Mouse (Mus musculus): ENCODE results near the gene Amh. TPM values are rescaled to one million over a fixed set of nuclear protein-coding genes. Genes with fewer than 3 reads are reported as not detected.

The Amh gene
- polyA plus RNA-seq, 1 experiment = not detected

GRCm38 (mm10) chr10:80777123-80777522, 27.9 kb upstream of the Amh start:
- TF ChIP-seq CTCF (IDR thresholded peaks at IDR 0.05; ENCODE audit: insufficient read depth, low read depth, low read length) = no peak
- TF ChIP-seq POLR2A (IDR thresholded peaks at IDR 0.05; ENCODE audit: insufficient read depth, low read depth, low read length) = no peak
- Histone ChIP-seq H3K4me1 (ENCODE audit: control insufficient read depth, insufficient read depth, low read length) (peaks cover 26% of the 10 kb centered on the region), H3K4me3 (ENCODE audit: insufficient read depth, low read depth, low read length) (no peak overlapping the region), H3K27ac (ENCODE audit: insufficient read depth, low read depth, low read length) (no peak overlapping the region)
- WGBS = 85% methylated on average over 5 of the region's 5 CpGs

- peaks cover 5% of the 10 kb centered on the region for H3K4me1 ChIP-seq (ENCODE audit: control insufficient read depth, insufficient read depth, low read length)
- H3K27ac ChIP-seq (ENCODE audit: insufficient read depth, low read depth, low read length) = no peak overlapping the region
- no peak overlapping the region for H3K4me3 ChIP-seq (ENCODE audit: insufficient read depth, low read depth, low read length)
- no peak for TF ChIP-seq CTCF (IDR thresholded peaks at IDR 0.05; ENCODE audit: insufficient read depth, low read depth, low read length)
- no peak for TF ChIP-seq POLR2A (IDR thresholded peaks at IDR 0.05; ENCODE audit: insufficient read depth, low read depth, low read length)
These were observed 25.5 kb upstream of the Amh start for GRCm38 (mm10) chr10:80779565-80779964.

- Histone ChIP-seq H3K27ac (ENCODE audit: insufficient read depth, low read depth, low read length) (no peak overlapping the region), H3K4me1 (ENCODE audit: control insufficient read depth, insufficient read depth, low read length) (no peaks in the 10 kb centered on the region), H3K4me3 (ENCODE audit: insufficient read depth, low read depth, low read length) (no peak overlapping the region)
- TF ChIP-seq POLR2A (IDR thresholded peaks at IDR 0.05; ENCODE audit: insufficient read depth, low read depth, low read length) = no peak
- TF ChIP-seq CTCF (IDR thresholded peaks at IDR 0.05; ENCODE audit: insufficient read depth, low read depth, low read length) = no peak
- 96% methylated on average over 2 of the region's 2 CpGs for WGBS
These were observed 20.7 kb upstream of the Amh start for GRCm38 (mm10) chr10:80784302-80784701.

GRCm38 (mm10) chr10:80784871-80785270, 20.2 kb upstream of the Amh start:
- WGBS = 72% methylated on average over 12 of the region's 12 CpGs
- TF ChIP-seq POLR2A (IDR thresholded peaks at IDR 0.05; ENCODE audit: insufficient read depth, low read depth, low read length) = no peak
- no peak for TF ChIP-seq CTCF (IDR thresholded peaks at IDR 0.05; ENCODE audit: insufficient read depth, low read depth, low read length)
- no peak overlapping the region for H3K4me3 ChIP-seq (ENCODE audit: insufficient read depth, low read depth, low read length)
- no peaks in the 10 kb centered on the region for H3K4me1 ChIP-seq (ENCODE audit: control insufficient read depth, insufficient read depth, low read length)
- no peak overlapping the region for H3K27ac ChIP-seq (ENCODE audit: insufficient read depth, low read depth, low read length)

GRCm38 (mm10) chr10:80785963-80786362, 19.1 kb upstream of the Amh start:
- Histone ChIP-seq H3K27ac (ENCODE audit: insufficient read depth, low read depth, low read length) (no peak overlapping the region), H3K4me3 (ENCODE audit: insufficient read depth, low read depth, low read length) (no peak overlapping the region), H3K4me1 (ENCODE audit: control insufficient read depth, insufficient read depth, low read length) (no peaks in the 10 kb centered on the region)
- TF ChIP-seq POLR2A (IDR thresholded peaks at IDR 0.05; ENCODE audit: insufficient read depth, low read depth, low read length) (no peak), CTCF (IDR thresholded peaks at IDR 0.05; ENCODE audit: insufficient read depth, low read depth, low read length) (no peak)
- WGBS = 95% methylated on average over 11 of the region's 11 CpGs

GRCm38 (mm10) chr10:80787517-80787916, 17.5 kb upstream of the Amh start:
- Histone ChIP-seq H3K4me1 (ENCODE audit: control insufficient read depth, insufficient read depth, low read length) (peaks cover 8% of the 10 kb centered on the region; the same call in 1 of the 2 replicates), H3K27ac (ENCODE audit: insufficient read depth, low read depth, low read length) (no peak overlapping the region), H3K4me3 (ENCODE audit: insufficient read depth, low read depth, low read length) (no peak overlapping the region)
- no peak for TF ChIP-seq POLR2A (IDR thresholded peaks at IDR 0.05; ENCODE audit: insufficient read depth, low read depth, low read length)
- no peak for TF ChIP-seq CTCF (IDR thresholded peaks at IDR 0.05; ENCODE audit: insufficient read depth, low read depth, low read length)
- WGBS = 81% methylated on average over 2 of the region's 2 CpGs

GRCm38 (mm10) chr10:80790761-80791404, 14.2 kb upstream of the Amh start:
- Histone ChIP-seq H3K4me3 (ENCODE audit: insufficient read depth, low read depth, low read length) (no peak overlapping the region), H3K4me1 (ENCODE audit: control insufficient read depth, insufficient read depth, low read length) (peaks cover 10% of the 10 kb centered on the region; the same call in 1 of the 2 replicates), H3K27ac (ENCODE audit: insufficient read depth, low read depth, low read length) (no peak overlapping the region)
- WGBS = 90% methylated on average over 19 of the region's 19 CpGs
- TF ChIP-seq POLR2A (IDR thresholded peaks at IDR 0.05; ENCODE audit: insufficient read depth, low read depth, low read length) (no peak), CTCF (IDR thresholded peaks at IDR 0.05; ENCODE audit: insufficient read depth, low read depth, low read length) (no peak)

- no peak for TF ChIP-seq CTCF (IDR thresholded peaks at IDR 0.05; ENCODE audit: insufficient read depth, low read depth, low read length)
- Histone ChIP-seq H3K4me1 (ENCODE audit: control insufficient read depth, insufficient read depth, low read length) (peaks cover 15% of the 10 kb centered on the region; the same call in 1 of the 2 replicates), H3K27ac (ENCODE audit: insufficient read depth, low read depth, low read length) (no peak overlapping the region), H3K4me3 (ENCODE audit: insufficient read depth, low read depth, low read length) (no peak overlapping the region)
- 76% methylated on average over 33 of the region's 33 CpGs for WGBS
These were observed 13.4 kb upstream of the Amh start for GRCm38 (mm10) chr10:80791476-80792174.

GRCm38 (mm10) chr10:80792175-80793032, 12.6 kb upstream of the Amh start:
- TF ChIP-seq POLR2A (IDR thresholded peaks at IDR 0.05; ENCODE audit: insufficient read depth, low read depth, low read length) (no peak), CTCF (IDR thresholded peaks at IDR 0.05; ENCODE audit: insufficient read depth, low read depth, low read length) (no peak)
- Histone ChIP-seq H3K27ac (ENCODE audit: insufficient read depth, low read depth, low read length) (no peak overlapping the region), H3K4me1 (ENCODE audit: control insufficient read depth, insufficient read depth, low read length) (peaks cover 16% of the 10 kb centered on the region; the same call in 1 of the 2 replicates), H3K4me3 (ENCODE audit: insufficient read depth, low read depth, low read length) (no peak overlapping the region)
- 54% methylated on average over 40 of the region's 41 CpGs for WGBS

Data from olfactory bulb, adult 2 months (tissue).